Mouse (Mus musculus) testis, adult 2 months (tissue): ENCODE data around the gene Kti12. TPM values are rescaled to one million over a fixed set of nuclear protein-coding genes. Genes with fewer than 3 reads are reported as not detected.

ENCODE experiments used
- H3K27ac ChIP-seq: fragments of 200-500 bp; 2 replicates; pipeline ENCODE4 v1.5.1; 2012; ENCODE audit warnings: low read depth, low read length; ENCODE audit not compliant: control insufficient read depth, insufficient read depth
- H3K27me3 ChIP-seq: fragments of 200-500 bp; 2 replicates; pipeline ENCODE4 v1.6.1; 2012; ENCODE audit warnings: mild to moderate bottlenecking, low read length, moderate library complexity; ENCODE audit not compliant: control insufficient read depth, insufficient read depth
- H3K36me3 ChIP-seq: fragments of 200-500 bp; 2 replicates; pipeline ENCODE4 v1.6.1; 2012; ENCODE audit warnings: mild to moderate bottlenecking, low read length; ENCODE audit not compliant: control insufficient read depth, insufficient read depth
- H3K4me1 ChIP-seq: fragments of 200-500 bp; 2 replicates; pipeline ENCODE4 v1.6.1; 2012; ENCODE audit warnings: low read length; ENCODE audit not compliant: control insufficient read depth, insufficient read depth
- H3K4me3 ChIP-seq: fragments of 200-500 bp; 2 replicates; pipeline ENCODE4 v1.5.1; 2012; ENCODE audit warnings: low read depth, mild to moderate bottlenecking, low read length, moderate library complexity, mixed read lengths; ENCODE audit not compliant: control insufficient read depth
- CTCF ChIP-seq: fragments of 200-500 bp; IDR thresholded peaks from 2 replicates; pipeline ENCODE4 v1.5.1; 2012; ENCODE audit warnings: low read depth, mild to moderate bottlenecking, inconsistent platforms, low read length, moderate library complexity; ENCODE audit not compliant: control insufficient read depth, insufficient read depth, insufficient replicate concordance
- POLR2A ChIP-seq: fragments of 200-500 bp; IDR thresholded peaks from 2 replicates; pipeline ENCODE4 v1.6.1; 2012; ENCODE audit warnings: low read depth, mild to moderate bottlenecking, inconsistent platforms, low read length, moderate library complexity; ENCODE audit not compliant: control insufficient read depth
- polyA plus RNA-seq: library from polyadenylated mRNA; depleted of rRNA; stranded (reverse); fragments of >200 nt; gene quantifications from 2 replicates; pipeline ENCODE4 v1.2.3, GENCODE M21; 2012

Kti12 gene
- polyA plus RNA-seq, 1 experiment = 17.7 TPM

- no peak overlapping the region for H3K4me3 ChIP-seq
- no peaks in the 10 kb centered on the region for H3K4me1 ChIP-seq
- H3K27me3 ChIP-seq = no peaks in the 10 kb centered on the region
- H3K27ac ChIP-seq = no peak overlapping the region
- no peak for TF ChIP-seq CTCF
- TF ChIP-seq POLR2A = no peak
- peaks cover 3% of the 10 kb centered on the region; the same call in 1 of the 2 replicates for H3K36me3 ChIP-seq
Measured at GRCm38 (mm10) chr4:108826643-108827042, 20.9 kb upstream of the Kti12 start.

GRCm38 (mm10) chr4:108830698-108831097 lies 16.9 kb upstream of the Kti12 start:
- TF ChIP-seq CTCF (no peak), POLR2A (no peak)
- Histone ChIP-seq H3K27ac (no peak overlapping the region), H3K4me3 (no peak overlapping the region), H3K36me3 (no peaks in the 10 kb centered on the region; the same call in 1 of the 2 replicates), H3K4me1 (peaks cover 5% of the 10 kb centered on the region), H3K27me3 (no peaks in the 10 kb centered on the region)

GRCm38 (mm10) chr4:108832916-108833827 lies 14.4 kb upstream of the Kti12 start, which contains the start of gene Btf3l4:
Btf3l4 (minus strand) TSS chr4:108833614.
- no peaks in the 10 kb centered on the region for H3K36me3 ChIP-seq
- H3K27me3 ChIP-seq = no peaks in the 10 kb centered on the region
- peak within 1 kb of the TSS; percentile 96 for H3K27ac ChIP-seq
- peaks cover 5% of the 10 kb centered on the region for H3K4me1 ChIP-seq
- no peak for TF ChIP-seq CTCF
- TF ChIP-seq POLR2A = peak; percentile 67; the same call in 1 of the 2 replicates
- peak within 1 kb of the TSS; percentile 90 for H3K4me3 ChIP-seq

- peak overlapping the region; percentile 96 for H3K27ac ChIP-seq
- TF ChIP-seq CTCF (no peak), POLR2A (no peak)
- H3K36me3 ChIP-seq = no peaks in the 10 kb centered on the region
- H3K27me3 ChIP-seq = no peaks in the 10 kb centered on the region
- peak overlapping the region; percentile 90 for H3K4me3 ChIP-seq
- H3K4me1 ChIP-seq = peaks cover 5% of the 10 kb centered on the region
Measured at GRCm38 (mm10) chr4:108833828-108834114, 13.8 kb upstream of the Kti12 start.

GRCm38 (mm10) chr4:108834115-108834970 lies 13.2 kb upstream of the Kti12 start, which contains the start of gene Txndc12:
Txndc12 (plus strand) TSS chr4:108834601.
- no peaks in the 10 kb centered on the region for H3K27me3 ChIP-seq
- H3K4me3 ChIP-seq = peak within 1 kb of the TSS; percentile 90
- TF ChIP-seq POLR2A = peak; percentile 47; the same call in 1 of the 2 replicates
- no peak for TF ChIP-seq CTCF
- H3K4me1 ChIP-seq = peaks cover 5% of the 10 kb centered on the region
- H3K36me3 ChIP-seq = no peaks in the 10 kb centered on the region
- H3K27ac ChIP-seq = peak within 1 kb of the TSS; percentile 96

- Histone ChIP-seq H3K27ac (peak overlapping the region; percentile 96), H3K27me3 (no peaks in the 10 kb centered on the region), H3K4me3 (peak overlapping the region; percentile 90), H3K36me3 (no peaks in the 10 kb centered on the region), H3K4me1 (peaks cover 5% of the 10 kb centered on the region)
- TF ChIP-seq POLR2A = no peak
- TF ChIP-seq CTCF = no peak
Measured at GRCm38 (mm10) chr4:108834971-108835311, 12.6 kb upstream of the Kti12 start.

GRCm38 (mm10) chr4:108835496-108835895 lies 12.1 kb upstream of the Kti12 start:
- Histone ChIP-seq H3K27me3 (no peaks in the 10 kb centered on the region), H3K4me3 (peak overlapping the region; percentile 90), H3K4me1 (peaks cover 5% of the 10 kb centered on the region), H3K36me3 (no peaks in the 10 kb centered on the region), H3K27ac (peak overlapping the region; percentile 27; the same call in 1 of the 2 replicates)
- no peak for TF ChIP-seq POLR2A
- TF ChIP-seq CTCF = no peak
